Mouse (Mus musculus) heart, postnatal 0 days (tissue): ENCODE data around the gene Tnfrsf21. TPM values are rescaled to one million over a fixed set of nuclear protein-coding genes. Genes with fewer than 3 reads are reported as not detected.
A peak's percentile ranks its signal among the peaks of the same experiment; 100 is the strongest.

Experiments used
- ATAC-seq: fragments of 200-750 bp; cut with Nextera tagmentation; 2 replicates; pipeline ENCODE4 v1.8.0; 2017; ENCODE audit warnings: low read depth, moderate number of reproducible peaks, moderate library complexity; ENCODE audit not compliant: insufficient read depth
- DNase-seq: peaks from one replicate; pipeline ENCODE4 v3.0.0-alpha.2; 2016; ENCODE audit warnings: low spot score
- H3K27ac ChIP-seq: fragments of 300-500 bp; sonication (generic); 2 replicates; pipeline ENCODE4 v1.5.1; 2014; ENCODE audit warnings: low read depth, mild to moderate bottlenecking
- H3K27me3 ChIP-seq: fragments of 300-500 bp; sonication (generic); 2 replicates; pipeline ENCODE4 v1.6.1; 2014; ENCODE audit warnings: low read length, mixed read lengths; ENCODE audit not compliant: control insufficient read depth, insufficient read depth
- H3K36me3 ChIP-seq: fragments of 300-500 bp; sonication (generic); replicated peaks from 2 replicates; pipeline ENCODE4 v1.6.1; 2014; ENCODE audit warnings: low read length, mixed read lengths; ENCODE audit not compliant: control insufficient read depth, insufficient read depth
- H3K4me1 ChIP-seq: fragments of 300-500 bp; sonication (generic); 2 replicates; pipeline ENCODE4 v1.6.1; 2014; ENCODE audit warnings: antibody characterized with exemption; ENCODE audit not compliant: control insufficient read depth, insufficient read depth
- H3K4me2 ChIP-seq: fragments of 300-500 bp; sonication (generic); 2 replicates; pipeline ENCODE4 v1.6.1; 2014; ENCODE audit warnings: low read depth, mild to moderate bottlenecking, low read length, moderate library complexity
- H3K4me3 ChIP-seq: fragments of 300-500 bp; sonication (generic); 2 replicates; pipeline ENCODE4 v1.5.1; 2014; ENCODE audit warnings: low read depth, low read length
- H3K9ac ChIP-seq: fragments of 300-500 bp; sonication (generic); replicated peaks from 2 replicates; pipeline ENCODE4 v1.6.1; 2014; ENCODE audit warnings: low read depth, low read length, mixed read lengths
- H3K9me3 ChIP-seq: fragments of 300-500 bp; sonication (generic); replicated peaks from 2 replicates; pipeline ENCODE4 v1.6.1; 2016; ENCODE audit warnings: low read length; ENCODE audit not compliant: control insufficient read depth
- CTCF ChIP-seq: IDR thresholded peaks from 2 replicates; pipeline ENCODE4 v1.5.1; 2016; ENCODE audit warnings: antibody characterized with exemption, control low read depth, low read depth
- EP300 ChIP-seq: IDR thresholded peaks from 2 replicates; pipeline ENCODE4 v1.6.1; 2016; ENCODE audit warnings: antibody characterized with exemption, low read depth
- WGBS: fragments of 180-500 bp; shearing (Covaris S2); extraction: QIAGEN DNeasy Blood & Tissue Kit; methylation state at CpG from one replicate; pipeline ENCODE4 v1.1.7; 2014; 5-methylcytosine and 5-hydroxymethylcytosine counted together
- polyA plus RNA-seq: library from polyadenylated mRNA; unstranded; fragments of >200 nt; fragmentation: Nextera tagmentation; extraction: Ambion mirVana; gene quantifications from 2 replicates; pipeline ENCODE4 v1.2.1, GENCODE M21; 2015
- total RNA-seq: library from RNA; depleted of rRNA; stranded (reverse); fragments of >200 nt; gene quantifications from 2 replicates; pipeline ENCODE4 v1.2.3, GENCODE M21; 2014; ENCODE audit warnings: low replicate concordance

The Tnfrsf21 gene
- total and polyA plus RNA-seq, 2 experiments from 2014 or later = 6.3 to 8.2 TPM

- H3K27me3 ChIP-seq = no peaks in the 10 kb centered on the region
- TF ChIP-seq EP300 (no peak), CTCF (no peak)
- H3K9me3 ChIP-seq = no peaks in the 10 kb centered on the region
- H3K9ac ChIP-seq = no peak overlapping the region
- no peak for ATAC-seq
- no peak overlapping the region for H3K4me2 ChIP-seq
- no peak for DNase-seq
- H3K36me3 ChIP-seq = no peaks in the 10 kb centered on the region
- no peak overlapping the region for H3K27ac ChIP-seq
- 73% methylated on average over 9 of the region's 9 CpGs for WGBS
- H3K4me3 ChIP-seq = no peak overlapping the region
- H3K4me1 ChIP-seq = no peaks in the 10 kb centered on the region
Observed at GRCm38 (mm10) chr17:43113391-43113984, 97.1 kb downstream of the Tnfrsf21 start.

- H3K9ac ChIP-seq = no peak overlapping the region
- H3K4me3 ChIP-seq = no peak overlapping the region
- no peak overlapping the region for H3K27ac ChIP-seq
- DNase-seq (peak; percentile 18), ATAC-seq (peak; percentile 33; the same call in 1 of the 2 replicates)
- no peaks in the 10 kb centered on the region for H3K36me3 ChIP-seq
- no peaks in the 10 kb centered on the region for H3K9me3 ChIP-seq
- WGBS = 54% methylated on average over 8 of the region's 8 CpGs
- TF ChIP-seq CTCF = no peak
- H3K4me1 ChIP-seq = no peaks in the 10 kb centered on the region
- H3K27me3 ChIP-seq = no peaks in the 10 kb centered on the region
- H3K4me2 ChIP-seq = no peak overlapping the region
Observed at GRCm38 (mm10) chr17:43114086-43114581, 97.8 kb downstream of the Tnfrsf21 start.

DNA sequence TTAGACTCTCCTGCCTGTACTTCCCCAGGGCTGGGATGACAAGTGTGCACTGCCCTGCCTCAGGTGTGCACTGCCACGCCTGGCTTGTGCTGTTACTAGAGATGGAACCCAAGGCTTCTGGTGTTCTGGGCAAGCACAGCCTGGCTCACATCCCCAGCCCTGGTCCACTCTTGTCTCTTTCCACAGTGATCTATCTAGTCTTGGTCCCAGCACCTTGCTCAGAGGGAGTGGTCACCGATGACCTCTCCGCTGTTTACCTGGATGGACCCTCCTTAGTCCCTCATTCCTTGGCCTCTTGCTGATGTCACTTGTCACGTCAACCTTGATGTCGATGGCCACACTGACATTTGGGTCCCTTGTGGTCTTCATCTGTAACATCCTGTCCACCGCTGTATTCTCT lies 98.6 kb downstream of the Tnfrsf21 start:
- Histone ChIP-seq H3K27ac (no peak overlapping the region), H3K4me1 (no peaks in the 10 kb centered on the region), H3K36me3 (no peaks in the 10 kb centered on the region), H3K27me3 (no peaks in the 10 kb centered on the region), H3K4me2 (no peak overlapping the region), H3K4me3 (no peak overlapping the region), H3K9ac (no peak overlapping the region), H3K9me3 (no peaks in the 10 kb centered on the region)
- TF ChIP-seq CTCF = no peak
- TF ChIP-seq EP300 = no peak
- DNase-seq (no peak), ATAC-seq (no peak)
- WGBS = 90% methylated on average over 6 of the region's 6 CpGs

- Histone ChIP-seq H3K27me3 (no peaks in the 10 kb centered on the region), H3K4me1 (no peaks in the 10 kb centered on the region), H3K4me2 (no peak overlapping the region), H3K9ac (no peak overlapping the region), H3K36me3 (no peaks in the 10 kb centered on the region), H3K4me3 (no peak overlapping the region), H3K9me3 (no peaks in the 10 kb centered on the region), H3K27ac (no peak overlapping the region)
- DNase-seq = no peak
- ATAC-seq = no peak
- TF ChIP-seq EP300 = no peak
- TF ChIP-seq CTCF = no peak
- 75% methylated on average over 10 of the region's 10 CpGs for WGBS
Observed at GRCm38 (mm10) chr17:43116748-43117147, 100.4 kb downstream of the Tnfrsf21 start.

DNA sequence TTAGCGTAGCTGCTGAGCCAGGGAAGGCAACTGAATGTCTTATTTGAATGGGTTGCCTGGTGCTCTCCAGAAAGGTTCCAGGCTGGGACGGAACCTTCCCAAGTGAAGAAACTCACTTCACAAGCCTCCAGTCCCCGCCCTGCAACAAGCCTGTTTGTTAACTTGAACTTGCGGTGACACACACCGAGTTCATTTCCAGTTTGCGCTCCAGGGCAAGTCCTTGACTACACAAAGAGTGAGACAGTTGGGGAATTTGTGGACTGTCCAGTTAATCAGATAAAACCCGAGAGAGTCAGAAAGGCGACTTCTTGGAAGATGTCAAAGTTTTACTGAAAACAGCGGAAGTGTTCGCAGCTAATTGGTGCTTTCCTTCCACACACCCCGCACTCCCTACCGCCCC lies 103.1 kb downstream of the Tnfrsf21 start:
- ATAC-seq (no peak), DNase-seq (no peak)
- Histone ChIP-seq H3K9ac (no peak overlapping the region), H3K27ac (no peak overlapping the region), H3K4me3 (no peak overlapping the region), H3K27me3 (no peaks in the 10 kb centered on the region), H3K9me3 (0 out of 2 replicates have a peak, but pooled peaks cover 4% of the 10 kb centered on the region), H3K4me2 (no peak overlapping the region), H3K36me3 (no peaks in the 10 kb centered on the region), H3K4me1 (no peaks in the 10 kb centered on the region)
- 67% methylated on average over 12 of the region's 12 CpGs for WGBS
- TF ChIP-seq CTCF (no peak), EP300 (no peak)

- Histone ChIP-seq H3K27ac (no peak overlapping the region), H3K36me3 (no peaks in the 10 kb centered on the region), H3K9me3 (0 out of 2 replicates have a peak, but pooled peaks cover 4% of the 10 kb centered on the region), H3K9ac (no peak overlapping the region), H3K27me3 (no peaks in the 10 kb centered on the region), H3K4me2 (no peak overlapping the region), H3K4me1 (no peaks in the 10 kb centered on the region), H3K4me3 (no peak overlapping the region)
- ATAC-seq (no peak), DNase-seq (no peak)
- WGBS = 89% methylated on average over 2 of the region's 2 CpGs
- TF ChIP-seq EP300 (no peak), CTCF (no peak)
Observed at GRCm38 (mm10) chr17:43121096-43121495, 104.7 kb downstream of the Tnfrsf21 start.
